ENCODE assay signal across 23 mouse cellular contexts in the genomic region with DNA sequence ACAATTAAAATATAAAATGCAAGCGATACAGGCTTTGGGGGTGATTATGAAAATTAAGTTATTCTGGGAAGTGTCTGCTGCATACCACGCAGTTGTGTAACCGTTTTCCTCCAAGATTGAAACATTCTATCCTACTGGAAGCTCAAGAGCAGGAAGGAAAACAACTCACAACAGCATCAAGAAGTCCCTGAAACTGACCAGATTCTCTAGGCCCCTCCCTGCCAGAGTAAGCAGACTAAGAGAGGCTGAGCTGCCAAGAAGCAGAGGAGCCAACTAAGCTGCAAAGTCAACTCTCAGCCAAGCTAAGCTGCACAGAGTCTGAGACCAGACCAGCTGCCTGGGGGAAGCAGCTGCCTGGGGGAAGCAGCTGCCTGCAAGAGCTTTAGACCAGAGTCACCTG. TPM values are rescaled to one million over a fixed set of nuclear protein-coding genes. Genes with fewer than 3 reads are reported as not detected.
A peak's percentile ranks its signal among the peaks of the same experiment; 100 is the strongest.
DNase-seq lines count a peak whose midpoint lies in the region.
"Had no signal": no experiment of that assay in that cellular context is flagged by ENCODE, and none has a peak within 500 bp of the region (broad histone marks: within the 10 kb centered on the region; RNA-seq: fewer than 3 reads in every experiment).

No protein-coding gene starts in this region.

- peak; percentile 32 for DNase-seq in gastrocnemius, postnatal 14 days
- no peak for DNase-seq in gastrocnemius, postnatal 10 days
- DNase-seq in retina, postnatal 1 day = peak; percentile 46
- no peak for DNase-seq in retina, embryonic 14.5 days (ENCODE audit: low spot score)
- peak; percentile 30 to 45 for DNase-seq in left cerebral cortex, postnatal 36 days (ENCODE audit: low spot score in 2 of 2)
- peak; percentile 75 for DNase-seq in telencephalon, adult 2 months (ENCODE audit: low read depth, low spot score)
- no peak for DNase-seq in ovary, postnatal 36 days (ENCODE audit: low spot score)
- DNase-seq: adrenal gland, adult 8-10 months; cerebellum, adult 18-20 months; cerebellum, postnatal 14 days; gastrocnemius, adult 2 months; heart, adult 18-20 months; heart, postnatal 10 days; kidney, adult 9 months; kidney, postnatal 14 days; liver, embryonic 13.5 days; lung, adult 2 months; lung, postnatal 14 days had no signal

- intact Hi-C loops in gastrocnemius, postnatal 14 days (cut with DNase I; ENCODE audit: low total_unique reads) = no loop called here
- intact Hi-C loops in left cerebral cortex, postnatal 36 days (cut with DNase I) = loop anchor here (5.0 to 10.0 kb wide), 2 partner anchors 42 to 300 kb away; no protein-coding TSS in a partner anchor

RNA-seq across cellular contexts. Expression of a gene that starts 18.5 kb away (rescaled TPM):
- total RNA-seq in gastrocnemius, postnatal 14 days (2021) = 1 to 10 TPM; 2.1 to 4.0 TPM
- total RNA-seq in gastrocnemius, postnatal 10 days (2021) = 1 to 10 TPM; 4.5 to 4.9 TPM
- 100 to 1,000 TPM; 143 to 155 TPM for total RNA-seq in left cerebral cortex, postnatal 36 days (2021)
- total RNA-seq: heart, adult 18-20 months; megakaryocyte progenitor cell, adult 5-6 weeks; MEL had no signal

RNA-seq across cellular contexts. Expression of a gene that starts 20.0 kb away (rescaled TPM):
- 10 to 100 TPM in 1 of 2 experiments, 1 to 10 TPM in 1; 8.5 to 11.5 TPM for total RNA-seq in gastrocnemius, postnatal 14 days (2021)
- total RNA-seq in gastrocnemius, postnatal 10 days (2021) = 10 to 100 TPM; 10.5 to 17.4 TPM
- 10 to 100 TPM; 77.3 to 84.1 TPM for total RNA-seq in left cerebral cortex, postnatal 36 days (2021)
- total RNA-seq: megakaryocyte progenitor cell, adult 5-6 weeks; MEL had no signal

RNA-seq across cellular contexts. Expression of a gene that starts 22.9 kb away (rescaled TPM):
- not detected for total RNA-seq in gastrocnemius, postnatal 14 days (2021)
- total RNA-seq in gastrocnemius, postnatal 10 days (2021) = not detected
- not detected for total RNA-seq in left cerebral cortex, postnatal 36 days (2021)
- total RNA-seq: adrenal gland, adult 8-10 months; heart, adult 18-20 months; heart, postnatal 10 days; hindbrain, postnatal 0 days; layer of hippocampus, adult 18-20 months; left cerebral cortex, adult 8-10 months; megakaryocyte progenitor cell, adult 5-6 weeks; MEL had no signal

Comparison
In these comparisons a context has a peak if more than half of its experiments do, and no peak if none do; other contexts are left out.
1. DNase-seq: peak in gastrocnemius, postnatal 14 days (single experiment), retina, postnatal 1 day (single experiment), left cerebral cortex, postnatal 36 days (2 of 2) and telencephalon, adult 2 months (single experiment); none in gastrocnemius, postnatal 10 days (single experiment), retina, embryonic 14.5 days (single experiment) and ovary, postnatal 36 days (single experiment).
2. RNA of a gene that starts 18.5 kb away (total RNA-seq): 143 to 155 TPM in left cerebral cortex, postnatal 36 days; 4.5 to 4.9 TPM in gastrocnemius, postnatal 10 days and 2.1 to 4.0 TPM in gastrocnemius, postnatal 14 days; every median in the first group is over 10 times any median in the second.
3. RNA of a gene that starts 20.0 kb away (total RNA-seq): 77.3 to 84.1 TPM in left cerebral cortex, postnatal 36 days; 10.5 to 17.4 TPM in gastrocnemius, postnatal 10 days and 8.5 to 11.5 TPM in gastrocnemius, postnatal 14 days; every median in the first group is over 4 times any median in the second.